Mouse (Mus musculus) kidney, postnatal 25 days (tissue): ENCODE data around the gene Pik3cd.

Experiments
- DNase-seq, 2 experiments: peaks; one replicate each; pipeline ENCODE4 v3.0.0; 2021; ENCODE audit warnings: mixed read lengths in 2 of 2

The Pik3cd gene

GRCm38 (mm10) chr4:149724916-149725470 lies 22.6 kb upstream of the Pik3cd start:
- no peak for DNase-seq

GRCm38 (mm10) chr4:149723855-149724731 lies 21.7 kb upstream of the Pik3cd start:
- peak; percentile 84 to 86 for DNase-seq

- no peak for DNase-seq
These were observed 20.6 kb upstream of the Pik3cd start for GRCm38 (mm10) chr4:149723021-149723390.

GRCm38 (mm10) chr4:149722104-149723020 lies 20.0 kb upstream of the Pik3cd start:
- DNase-seq: no peak

- DNase-seq: no peak
These were observed 18.8 kb upstream of the Pik3cd start for GRCm38 (mm10) chr4:149721163-149721562.

GRCm38 (mm10) chr4:149719686-149720085 lies 17.3 kb upstream of the Pik3cd start:
- peak in 1 of 2 experiments; percentile 67 for DNase-seq

- no peak for DNase-seq
These were observed 12.2 kb upstream of the Pik3cd start for GRCm38 (mm10) chr4:149714542-149714941.

- peak; percentile 62 to 66 for DNase-seq
These were observed 9.6 kb upstream of the Pik3cd start for GRCm38 (mm10) chr4:149711955-149712354.

GRCm38 (mm10) chr4:149711485-149711884 lies 9.1 kb upstream of the Pik3cd start:
- no peak for DNase-seq

- peak; percentile 63 to 73 for DNase-seq
These were observed 8.1 kb upstream of the Pik3cd start for GRCm38 (mm10) chr4:149710510-149710909.

- DNase-seq: no peak
These were observed 3.6 kb upstream of the Pik3cd start for GRCm38 (mm10) chr4:149705941-149706340.

GRCm38 (mm10) chr4:149705298-149705697 lies 2.9 kb upstream of the Pik3cd start:
- no peak for DNase-seq

- DNase-seq: peak; percentile 51 to 57
These were observed 753 bp downstream of the Pik3cd start for GRCm38 (mm10) chr4:149701426-149702209.

GRCm38 (mm10) chr4:149699953-149700352 lies 2.4 kb downstream of the Pik3cd start:
- no peak for DNase-seq

GRCm38 (mm10) chr4:149698197-149698821 lies 4.1 kb downstream of the Pik3cd start:
- DNase-seq: peak; percentile 51 to 68

- DNase-seq: peak in 1 of 2 experiments; percentile 14
These were observed 4.7 kb downstream of the Pik3cd start for GRCm38 (mm10) chr4:149697506-149698196.

- peak; percentile 63 to 84 for DNase-seq
These were observed 6.0 kb downstream of the Pik3cd start for GRCm38 (mm10) chr4:149696189-149696971.

- no peak for DNase-seq
These were observed 11.0 kb downstream of the Pik3cd start for GRCm38 (mm10) chr4:149691368-149691767.

- DNase-seq: no peak
These were observed 11.5 kb downstream of the Pik3cd start for GRCm38 (mm10) chr4:149690828-149691280.
